Mouse (Mus musculus): ENCODE data around the gene Prim2. TPM values are rescaled to one million over a fixed set of nuclear protein-coding genes. Genes with fewer than 3 reads are reported as not detected.

The Prim2 gene
- total and polyA plus RNA-seq, 3 experiments: 24.9 to 237 (median 157) TPM

GRCm38 (mm10) chr1:33495203-33495553 lies 174.4 kb downstream of the Prim2 start:
- DNase-seq (ENCODE audit: low spot score) (no peak), ATAC-seq (ENCODE audit: extremely low read depth, insufficient number of reproducible peaks, low FRiP score, poor library complexity, severe bottlenecking) (no peak)
- TF ChIP-seq GATA2 (IDR thresholded peaks at IDR 0.05; ENCODE audit: borderline replicate concordance, low read depth, low read length) (no peak), CTCF (IDR thresholded peaks at IDR 0.05; ENCODE audit: low read depth, low read length) (no peak), TAL1 (conservative IDR thresholded peaks at IDR 0.05; ENCODE audit: low read depth, low read length) (no peak), GATA1 (IDR thresholded peaks at IDR 0.05; ENCODE audit: borderline replicate concordance, low read length) (no peak), POLR2AphosphoS5 (IDR thresholded peaks at IDR 0.05; ENCODE audit: insufficient replicate concordance, low read depth, low read length) (no peak)
- H3K27me3 ChIP-seq (ENCODE audit: insufficient read depth, low read length): no peaks in the 10 kb centered on the region
- no peaks in the 10 kb centered on the region for H3K9me3 ChIP-seq (replicated peaks)
- H3K4me1 ChIP-seq (ENCODE audit: insufficient read depth, low read depth, low read length): peaks cover 27% of the 10 kb centered on the region
- no peak overlapping the region for H3K4me3 ChIP-seq (ENCODE audit: low read depth, low read length)
- peaks cover 70% of the 10 kb centered on the region for H3K36me3 ChIP-seq (replicated peaks)

DNA sequence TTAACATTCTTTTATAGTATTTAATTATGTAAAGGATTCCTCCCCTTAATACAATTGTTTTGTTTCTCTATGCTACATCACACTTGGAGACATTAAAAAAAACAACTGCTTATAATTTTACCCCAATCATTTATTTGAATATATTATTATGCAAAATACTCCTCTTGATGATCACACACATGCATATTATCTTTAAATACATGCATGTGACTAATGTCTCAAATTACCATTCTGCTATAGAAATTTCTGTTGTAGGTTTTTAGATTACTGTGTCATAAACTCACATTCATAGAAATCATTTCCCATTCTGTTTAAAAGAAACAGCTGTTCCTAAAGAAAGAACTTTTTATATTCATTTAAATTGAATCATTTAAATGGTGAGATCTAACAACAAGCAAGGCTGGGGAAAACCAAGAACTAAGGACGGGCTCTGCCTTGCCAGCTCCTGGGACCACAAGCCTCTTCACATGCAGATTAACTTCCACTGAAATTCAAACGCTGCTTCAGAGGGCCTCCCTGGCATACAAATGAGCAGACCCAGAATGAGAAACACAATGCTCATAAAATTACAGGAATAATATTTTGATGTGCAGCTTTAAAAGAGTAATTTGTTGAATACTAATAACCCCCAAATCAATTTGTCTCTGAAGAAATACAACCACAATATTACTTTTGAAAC lies 174.9 kb downstream of the Prim2 start:
- Histone ChIP-seq H3K4me1 (ENCODE audit: insufficient read depth, low read depth, low read length) (peaks cover 22% of the 10 kb centered on the region), H3K4me3 (ENCODE audit: low read depth, low read length) (no peak overlapping the region), H3K9me3 (replicated peaks) (no peaks in the 10 kb centered on the region), H3K27me3 (ENCODE audit: insufficient read depth, low read length) (no peaks in the 10 kb centered on the region), H3K36me3 (replicated peaks) (peaks cover 70% of the 10 kb centered on the region)
- no peak for TF ChIP-seq GATA1 (IDR thresholded peaks at IDR 0.05; ENCODE audit: borderline replicate concordance, low read length)
- no peak for TF ChIP-seq POLR2AphosphoS5 (IDR thresholded peaks at IDR 0.05; ENCODE audit: insufficient replicate concordance, low read depth, low read length)
- no peak for TF ChIP-seq TAL1 (conservative IDR thresholded peaks at IDR 0.05; ENCODE audit: low read depth, low read length)
- TF ChIP-seq CTCF (IDR thresholded peaks at IDR 0.05; ENCODE audit: low read depth, low read length): no peak
- TF ChIP-seq GATA2 (IDR thresholded peaks at IDR 0.05; ENCODE audit: borderline replicate concordance, low read depth, low read length): no peak
- no peak for ATAC-seq (ENCODE audit: extremely low read depth, insufficient number of reproducible peaks, low FRiP score, poor library complexity, severe bottlenecking)
- DNase-seq (ENCODE audit: low spot score): no peak

DNA sequence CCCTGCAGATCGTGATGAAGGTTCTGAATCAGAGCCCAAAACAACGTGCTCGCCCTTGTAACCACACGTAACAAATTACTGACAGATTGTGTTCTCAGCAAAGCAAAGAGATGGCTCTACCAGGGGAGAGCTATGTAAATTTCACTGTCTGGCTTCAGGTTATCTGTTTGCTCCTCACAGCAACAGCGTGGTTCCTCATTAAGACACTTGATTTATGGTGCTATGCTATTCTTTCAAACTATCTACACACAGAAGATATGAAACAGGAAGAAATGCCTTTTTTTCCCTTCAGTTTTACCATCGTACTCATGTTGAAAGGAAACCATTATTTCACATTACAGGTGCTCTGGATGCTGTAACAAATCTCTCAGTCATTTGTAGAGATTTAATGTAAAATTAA lies 179.4 kb downstream of the Prim2 start:
- TF ChIP-seq TAL1 (conservative IDR thresholded peaks at IDR 0.05; ENCODE audit: low read depth, low read length) (no peak), CTCF (IDR thresholded peaks at IDR 0.05; ENCODE audit: low read depth, low read length) (no peak), POLR2AphosphoS5 (IDR thresholded peaks at IDR 0.05; ENCODE audit: insufficient replicate concordance, low read depth, low read length) (no peak), GATA1 (IDR thresholded peaks at IDR 0.05; ENCODE audit: borderline replicate concordance, low read length) (no peak), GATA2 (IDR thresholded peaks at IDR 0.05; ENCODE audit: borderline replicate concordance, low read depth, low read length) (no peak)
- ATAC-seq (ENCODE audit: extremely low read depth, insufficient number of reproducible peaks, low FRiP score, poor library complexity, severe bottlenecking) (no peak), DNase-seq (ENCODE audit: low spot score) (no peak)
- Histone ChIP-seq H3K4me1 (ENCODE audit: insufficient read depth, low read depth, low read length) (peaks cover 9% of the 10 kb centered on the region; the same call in 1 of the 2 replicates), H3K9me3 (replicated peaks) (no peaks in the 10 kb centered on the region), H3K27me3 (ENCODE audit: insufficient read depth, low read length) (no peaks in the 10 kb centered on the region), H3K36me3 (replicated peaks) (peaks cover 61% of the 10 kb centered on the region), H3K4me3 (ENCODE audit: low read depth, low read length) (no peak overlapping the region)

- ATAC-seq (ENCODE audit: extremely low read depth, insufficient number of reproducible peaks, low FRiP score, poor library complexity, severe bottlenecking) (no peak), DNase-seq (ENCODE audit: low spot score) (no peak)
- TF ChIP-seq GATA2 (IDR thresholded peaks at IDR 0.05; ENCODE audit: borderline replicate concordance, low read depth, low read length) (no peak), POLR2AphosphoS5 (IDR thresholded peaks at IDR 0.05; ENCODE audit: insufficient replicate concordance, low read depth, low read length) (no peak), CTCF (IDR thresholded peaks at IDR 0.05; ENCODE audit: low read depth, low read length) (no peak), GATA1 (IDR thresholded peaks at IDR 0.05; ENCODE audit: borderline replicate concordance, low read length) (no peak)
- Histone ChIP-seq H3K4me1 (ENCODE audit: insufficient read depth, low read depth, low read length) (peaks cover 7% of the 10 kb centered on the region; the same call in 1 of the 2 replicates), H3K9me3 (replicated peaks) (no peaks in the 10 kb centered on the region), H3K27me3 (ENCODE audit: insufficient read depth, low read length) (no peaks in the 10 kb centered on the region), H3K36me3 (replicated peaks) (peaks cover 65% of the 10 kb centered on the region), H3K4me3 (ENCODE audit: low read depth, low read length) (no peak overlapping the region)
These were observed 181.2 kb downstream of the Prim2 start for GRCm38 (mm10) chr1:33488372-33488771.

DNA sequence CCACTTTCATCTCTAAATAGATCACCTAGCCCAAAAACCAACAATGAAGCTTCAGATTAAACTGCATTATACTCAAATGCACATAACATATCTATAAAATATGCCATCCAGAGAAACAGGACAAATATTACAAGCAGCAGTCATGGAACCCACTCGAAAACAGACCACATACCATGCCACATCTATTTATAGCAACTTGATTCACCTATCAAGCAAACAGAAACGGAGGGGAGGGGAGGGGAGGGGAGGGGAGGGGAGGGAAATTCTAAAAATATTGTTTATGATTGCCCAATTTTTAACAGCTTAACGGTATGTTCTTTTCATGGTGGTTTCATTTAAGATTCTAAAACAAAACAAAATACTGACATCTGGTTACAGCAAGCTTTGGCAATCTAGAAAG lies 185.8 kb downstream of the Prim2 start:
- H3K36me3 ChIP-seq (replicated peaks): peaks cover 65% of the 10 kb centered on the region
- no peak overlapping the region for H3K4me3 ChIP-seq (ENCODE audit: low read depth, low read length)
- no peak for ATAC-seq (ENCODE audit: extremely low read depth, insufficient number of reproducible peaks, low FRiP score, poor library complexity, severe bottlenecking)
- peaks cover 7% of the 10 kb centered on the region for H3K9me3 ChIP-seq (replicated peaks)
- TF ChIP-seq GATA2 (IDR thresholded peaks at IDR 0.05; ENCODE audit: borderline replicate concordance, low read depth, low read length) (no peak), CTCF (IDR thresholded peaks at IDR 0.05; ENCODE audit: low read depth, low read length) (no peak), TAL1 (conservative IDR thresholded peaks at IDR 0.05; ENCODE audit: low read depth, low read length) (no peak), GATA1 (IDR thresholded peaks at IDR 0.05; ENCODE audit: borderline replicate concordance, low read length) (no peak), POLR2AphosphoS5 (IDR thresholded peaks at IDR 0.05; ENCODE audit: insufficient replicate concordance, low read depth, low read length) (no peak)
- H3K4me1 ChIP-seq (ENCODE audit: insufficient read depth, low read depth, low read length): peaks cover 3% of the 10 kb centered on the region; the same call in 1 of the 2 replicates
- no peaks in the 10 kb centered on the region for H3K27me3 ChIP-seq (ENCODE audit: insufficient read depth, low read length)
- no peak for DNase-seq (ENCODE audit: low spot score)

- no peak for DNase-seq (ENCODE audit: low spot score)
- no peak for ATAC-seq (ENCODE audit: extremely low read depth, insufficient number of reproducible peaks, low FRiP score, poor library complexity, severe bottlenecking)
- H3K27me3 ChIP-seq (ENCODE audit: insufficient read depth, low read length): no peaks in the 10 kb centered on the region
- peaks cover 3% of the 10 kb centered on the region; the same call in 1 of the 2 replicates for H3K4me1 ChIP-seq (ENCODE audit: insufficient read depth, low read depth, low read length)
- TF ChIP-seq GATA2 (IDR thresholded peaks at IDR 0.05; ENCODE audit: borderline replicate concordance, low read depth, low read length) (no peak), GATA1 (IDR thresholded peaks at IDR 0.05; ENCODE audit: borderline replicate concordance, low read length) (no peak), TAL1 (conservative IDR thresholded peaks at IDR 0.05; ENCODE audit: low read depth, low read length) (no peak), POLR2AphosphoS5 (IDR thresholded peaks at IDR 0.05; ENCODE audit: insufficient replicate concordance, low read depth, low read length) (no peak), CTCF (IDR thresholded peaks at IDR 0.05; ENCODE audit: low read depth, low read length) (no peak)
- no peak overlapping the region for H3K4me3 ChIP-seq (ENCODE audit: low read depth, low read length)
- peaks cover 69% of the 10 kb centered on the region for H3K36me3 ChIP-seq (replicated peaks)
- H3K9me3 ChIP-seq (replicated peaks): peaks cover 7% of the 10 kb centered on the region
These were observed 189.2 kb downstream of the Prim2 start for GRCm38 (mm10) chr1:33480382-33480781.
